Mouse (Mus musculus) lung, postnatal 25 days (tissue): ENCODE measurements at regions not wholly inside any gene's neighbourhood (a gene's known extent, or its start where the extent isn't known, plus 50 kb on each side); places are given as distances from the start of the nearest gene placed in this dataset.
"Not testable (repeated sequence)": the region's sequence is repeated elsewhere in the genome, so short reads cannot be mapped to it uniquely, and the experiment has no call there.

Experiments used
- DNase-seq: peaks from one replicate; pipeline ENCODE4 v3.0.0; 2022; ENCODE audit warnings: low spot score

DNA sequence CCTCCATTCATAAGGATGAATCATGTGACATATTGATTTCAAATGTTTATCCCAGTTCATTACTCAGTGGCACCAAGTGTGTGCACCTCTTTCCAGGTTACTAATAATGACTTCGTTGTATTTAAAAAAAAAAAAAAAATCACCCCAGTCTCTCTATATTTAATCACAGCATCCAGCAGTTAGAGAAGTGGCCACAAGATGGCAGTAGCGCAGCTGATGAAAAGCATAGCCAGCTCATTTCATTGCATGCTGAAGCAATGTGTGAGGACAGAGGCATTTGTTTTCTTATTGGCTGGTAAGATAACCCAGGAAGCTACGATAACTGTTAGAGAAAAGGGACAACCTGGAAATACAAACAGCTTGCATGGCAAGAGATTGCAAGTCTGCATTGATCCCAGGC is 626.2 kb upstream of the Olfr1507 start:
- DNase-seq: not testable (repeated sequence)

DNA sequence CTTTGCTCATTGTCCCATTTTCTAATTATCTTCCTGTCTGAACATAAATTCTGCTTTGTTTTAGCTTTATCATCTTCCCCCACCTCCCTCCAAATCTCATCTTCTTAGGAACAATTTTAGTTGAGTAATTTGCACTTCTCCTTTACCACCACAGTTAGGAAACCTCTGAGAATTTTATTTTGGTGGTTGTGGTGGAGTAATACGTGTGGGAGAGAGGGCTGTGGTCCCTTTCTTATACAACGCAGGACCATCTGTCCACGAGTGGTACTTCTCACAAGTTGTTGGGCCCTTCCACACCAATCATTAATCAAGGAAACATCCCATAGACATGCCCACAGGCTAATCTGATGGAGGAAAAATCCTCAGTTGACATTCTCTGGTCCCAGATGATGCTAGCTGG is 614.2 kb upstream of the Olfr1507 start:
- DNase-seq: not testable (repeated sequence)

DNA sequence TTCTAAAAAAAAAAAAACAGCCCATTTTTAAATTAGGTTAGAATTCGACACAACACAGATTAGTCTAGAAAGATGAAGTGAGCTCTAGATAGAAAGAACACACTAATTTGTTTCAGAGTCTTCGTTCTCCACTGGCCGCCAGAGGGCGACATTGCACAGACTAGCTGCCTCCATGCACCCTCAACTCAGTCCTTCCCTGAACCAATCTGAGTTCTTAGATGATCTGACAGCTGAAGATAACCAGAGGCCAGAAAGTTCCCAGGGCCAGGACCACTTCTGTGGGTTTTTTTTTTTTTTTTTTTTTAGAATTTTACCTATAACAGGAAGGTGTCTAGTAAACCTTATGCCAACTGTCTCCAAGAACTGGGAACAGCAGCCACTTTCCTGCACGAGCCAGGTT is 605.8 kb upstream of the Olfr1507 start:
- DNase-seq: not testable (repeated sequence)

GRCm38 (mm10) chr14:53090921-53091320 is 595.4 kb upstream of the Olfr1507 start:
- not testable (repeated sequence) for DNase-seq

GRCm38 (mm10) chr14:53081853-53082252 is 586.3 kb upstream of the Olfr1507 start:
- not testable (repeated sequence) for DNase-seq

DNA sequence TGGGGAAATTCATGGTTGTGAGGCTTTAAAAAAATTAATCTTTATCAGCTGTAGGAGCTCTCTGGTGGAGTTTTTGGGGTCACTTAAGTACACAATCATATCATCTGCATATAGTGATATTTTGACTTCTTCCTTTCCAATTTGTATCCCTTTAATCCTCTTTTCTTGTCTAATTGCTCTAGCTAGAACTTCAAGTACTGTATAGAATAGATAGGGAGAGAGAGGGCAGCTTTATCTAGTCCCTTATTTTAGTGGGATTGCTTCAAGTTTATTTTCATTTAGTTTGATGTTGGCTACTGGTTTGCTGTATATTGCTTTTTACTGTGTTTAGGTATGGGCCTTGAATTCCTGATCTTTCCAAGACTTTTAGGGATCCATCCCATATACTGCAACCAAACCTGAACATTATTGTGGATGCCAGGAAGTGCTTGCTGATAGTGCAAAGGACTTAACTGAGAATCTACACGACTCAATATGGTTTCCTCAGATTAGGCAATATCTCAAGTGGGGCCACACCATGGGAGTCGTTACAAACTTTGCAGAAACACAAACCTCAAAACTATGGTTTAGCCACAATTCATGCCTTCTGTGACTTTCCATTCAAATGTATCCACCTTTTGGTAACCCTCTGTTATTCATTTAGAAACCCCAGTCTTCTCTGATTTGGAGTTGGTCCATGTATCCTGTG is 585.6 kb upstream of the Olfr1507 start:
- DNase-seq: not testable (repeated sequence)

- not testable (repeated sequence) for DNase-seq
Observed at GRCm38 (mm10) chr14:53080556-53080955, 585.0 kb upstream of the Olfr1507 start.

DNA sequence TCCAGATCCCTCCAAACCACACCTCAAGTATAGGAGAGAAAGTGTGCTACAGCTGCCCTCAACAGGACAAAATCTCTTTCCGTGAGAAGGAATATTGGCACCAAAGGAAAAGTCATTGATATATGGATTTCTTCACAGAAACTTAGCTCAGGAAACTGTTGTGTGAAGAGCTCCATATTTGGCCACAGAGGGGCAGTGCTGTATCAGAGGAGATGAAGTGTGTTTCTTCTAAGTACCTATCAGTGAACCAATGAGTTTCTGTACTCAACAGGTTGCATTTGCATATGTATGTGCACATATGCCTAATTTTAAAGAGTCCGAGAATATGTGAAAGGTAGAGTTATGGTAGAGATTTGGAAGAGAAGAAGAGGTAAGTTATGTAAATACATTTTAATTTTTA is 580.4 kb upstream of the Olfr1507 start:
- not testable (repeated sequence) for DNase-seq

- DNase-seq: not testable (repeated sequence)
Observed at GRCm38 (mm10) chr14:53073126-53073525, 577.6 kb upstream of the Olfr1507 start.

DNA sequence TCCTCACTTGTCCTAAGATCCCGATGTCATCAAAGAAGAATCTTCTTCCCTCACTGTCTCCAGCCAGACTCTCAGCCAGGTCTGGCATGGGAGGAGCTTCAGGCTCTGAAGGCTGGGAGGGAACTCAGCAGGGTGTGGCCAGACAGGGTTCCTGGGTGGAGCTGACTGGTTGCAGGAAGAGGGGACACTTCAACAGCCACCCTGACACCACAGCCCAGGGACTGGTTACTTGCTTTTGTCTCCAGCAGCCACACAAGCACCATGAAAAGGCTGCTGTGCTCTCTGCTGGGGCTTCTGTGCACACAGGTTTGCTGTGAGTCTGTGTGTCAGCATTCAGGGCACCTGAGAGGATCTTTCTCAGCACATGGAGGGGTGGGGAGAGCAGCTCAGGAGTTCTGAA is 577.0 kb upstream of the Olfr1507 start:
- DNase-seq: not testable (repeated sequence)

GRCm38 (mm10) chr14:53054439-53054838 is 558.9 kb upstream of the Olfr1507 start:
- not testable (repeated sequence) for DNase-seq

DNA sequence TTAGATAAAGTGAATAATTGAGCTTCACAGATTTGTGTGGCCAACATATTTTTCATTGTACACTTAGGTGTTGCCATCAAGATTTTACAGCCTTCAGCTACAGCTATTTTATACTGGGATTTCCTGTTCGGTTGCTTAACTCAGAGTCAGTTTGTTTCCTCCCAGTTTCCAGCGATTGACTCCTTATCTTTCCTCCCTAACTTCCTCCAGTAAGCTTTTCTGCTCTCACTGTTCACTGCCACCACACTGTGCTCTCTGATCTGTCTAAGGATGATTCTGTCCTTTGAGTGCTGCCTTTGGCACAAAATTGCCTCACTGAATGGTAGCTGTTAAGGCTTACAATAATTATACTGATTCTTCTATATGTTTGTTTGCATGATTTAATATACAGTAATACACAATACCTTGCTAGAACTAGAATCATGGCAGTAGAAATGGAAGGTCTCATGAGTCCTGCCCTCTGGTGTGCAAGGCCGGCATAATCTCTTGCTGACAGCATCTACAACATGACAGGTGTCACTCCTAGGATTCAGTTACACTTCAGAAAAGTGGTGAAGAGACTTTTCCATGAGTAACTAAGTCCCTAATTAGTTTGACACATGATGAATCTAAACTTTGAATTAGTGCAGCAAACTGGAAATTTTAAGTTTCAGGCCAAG is 558.0 kb upstream of the Olfr1507 start:
- DNase-seq: not testable (repeated sequence)

DNA sequence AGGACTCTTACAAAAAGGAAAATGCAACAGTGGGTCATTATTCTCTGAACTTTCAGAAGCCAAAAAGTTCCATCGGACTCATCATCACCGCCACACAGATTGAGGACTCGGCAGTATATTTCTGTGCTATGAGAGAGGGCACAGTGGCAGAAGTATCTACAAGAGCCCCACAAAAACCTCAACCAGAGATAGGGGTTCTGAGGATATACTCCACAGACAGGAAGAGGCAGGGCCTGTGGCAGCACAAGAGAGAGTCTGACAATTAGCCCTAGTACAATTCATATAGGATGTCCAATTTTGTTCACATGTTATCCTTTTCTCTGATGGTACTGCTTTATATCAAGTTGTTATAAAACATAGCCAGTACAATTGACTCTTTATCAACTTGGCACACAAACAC is 552.1 kb upstream of the Olfr1507 start:
- DNase-seq: not testable (repeated sequence)

- DNase-seq: not testable (repeated sequence)
Observed at GRCm38 (mm10) chr14:53046975-53047374, 551.4 kb upstream of the Olfr1507 start.

DNA sequence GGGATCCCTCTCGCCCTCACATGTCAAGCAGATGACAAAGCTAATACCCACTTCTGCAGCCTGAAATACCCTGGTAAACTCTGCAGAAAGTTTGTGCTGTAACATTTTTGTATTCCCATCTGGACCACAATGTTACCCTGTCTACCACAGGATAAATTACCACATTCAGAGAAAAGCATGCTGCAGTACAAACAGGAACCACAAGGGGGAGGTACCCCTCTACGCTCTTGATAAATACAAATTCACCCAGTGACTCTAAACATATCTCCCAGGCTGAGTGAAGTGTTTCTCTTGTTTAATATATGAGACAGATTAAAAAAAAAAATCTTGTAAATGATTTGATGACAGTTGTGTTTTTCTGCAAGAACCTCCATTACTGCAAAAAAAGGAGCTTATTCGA is 549.8 kb upstream of the Olfr1507 start:
- DNase-seq: not testable (repeated sequence)

DNA sequence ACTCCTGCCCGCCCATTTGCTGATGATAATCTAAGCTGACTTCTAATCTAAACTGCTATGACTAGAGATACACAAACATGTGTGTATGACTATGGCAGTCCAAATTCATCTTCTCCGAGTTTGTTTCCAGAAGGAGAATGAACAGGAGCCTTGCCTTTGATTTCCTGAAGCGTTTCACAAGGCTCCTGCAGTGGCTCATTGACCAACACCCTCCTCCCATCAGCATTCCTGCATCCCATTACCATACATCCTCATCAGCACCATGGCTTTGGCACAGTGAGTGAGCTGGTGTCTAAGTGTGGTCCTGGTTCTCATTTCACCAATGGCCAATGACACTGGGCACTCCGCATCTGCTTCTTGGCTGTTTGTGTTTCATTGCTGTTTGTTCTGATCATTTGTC is 548.6 kb upstream of the Olfr1507 start:
- DNase-seq: not testable (repeated sequence)

DNA sequence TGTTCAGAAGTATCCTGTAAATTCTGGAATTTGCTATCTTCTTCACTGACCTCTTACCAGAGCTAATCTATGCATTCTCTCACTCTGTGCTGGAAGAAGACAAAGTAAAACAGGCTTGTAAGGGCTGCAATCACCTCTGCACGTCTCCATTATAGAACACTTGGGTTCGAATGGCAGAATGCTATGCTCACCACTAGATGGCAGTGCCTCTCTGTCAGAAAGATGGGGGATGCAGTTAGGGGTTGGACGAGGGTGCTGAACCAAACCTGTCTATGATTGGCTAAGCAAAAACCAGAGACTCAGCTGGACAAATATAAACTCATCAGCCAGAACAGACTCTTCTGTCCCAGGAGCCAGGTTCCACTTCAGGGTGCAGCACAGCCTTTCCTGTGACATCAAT is 546.5 kb upstream of the Olfr1507 start:
- DNase-seq: not testable (repeated sequence)

DNA sequence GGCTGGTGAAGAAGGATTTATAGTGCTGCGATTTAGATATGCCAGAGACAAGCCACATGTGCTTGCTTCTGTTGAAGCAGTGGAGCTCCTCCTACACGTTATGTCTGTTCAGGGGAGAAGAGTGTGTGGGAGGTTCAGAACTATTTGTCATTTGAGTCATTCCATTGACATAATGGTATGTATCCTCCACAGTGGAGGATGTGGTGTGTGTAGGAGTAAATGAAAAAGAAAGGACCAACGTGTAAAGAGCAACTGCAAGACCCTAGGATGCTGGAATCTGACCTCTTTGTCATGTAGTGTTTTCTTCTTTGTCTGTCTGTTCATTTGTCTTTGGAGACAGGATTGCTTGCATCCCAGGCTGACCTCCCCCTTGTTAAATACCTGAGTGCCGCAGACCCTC is 543.9 kb upstream of the Olfr1507 start:
- not testable (repeated sequence) for DNase-seq

GRCm38 (mm10) chr14:53034940-53035339 is 539.4 kb upstream of the Olfr1507 start:
- DNase-seq: not testable (repeated sequence)

DNA sequence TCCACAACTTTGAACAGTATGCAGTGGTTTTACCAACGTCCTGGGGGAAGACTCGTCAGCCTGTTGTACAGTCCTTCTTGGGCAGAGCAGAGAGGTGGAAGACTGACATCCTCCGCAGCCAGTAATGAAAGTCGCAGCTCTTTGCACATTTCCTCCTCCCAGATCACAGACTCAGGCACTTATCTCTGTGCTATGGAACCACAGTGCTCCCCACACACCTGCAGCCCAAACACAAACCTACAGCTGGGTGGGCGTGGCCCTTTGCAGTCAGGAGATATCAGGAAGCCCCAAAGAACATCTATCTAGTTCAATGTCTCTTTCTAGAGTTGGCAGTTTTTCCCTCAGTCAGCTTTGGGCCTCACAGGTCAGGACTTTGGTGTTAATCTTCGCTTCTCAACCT is 537.7 kb upstream of the Olfr1507 start:
- DNase-seq: not testable (repeated sequence)

DNA sequence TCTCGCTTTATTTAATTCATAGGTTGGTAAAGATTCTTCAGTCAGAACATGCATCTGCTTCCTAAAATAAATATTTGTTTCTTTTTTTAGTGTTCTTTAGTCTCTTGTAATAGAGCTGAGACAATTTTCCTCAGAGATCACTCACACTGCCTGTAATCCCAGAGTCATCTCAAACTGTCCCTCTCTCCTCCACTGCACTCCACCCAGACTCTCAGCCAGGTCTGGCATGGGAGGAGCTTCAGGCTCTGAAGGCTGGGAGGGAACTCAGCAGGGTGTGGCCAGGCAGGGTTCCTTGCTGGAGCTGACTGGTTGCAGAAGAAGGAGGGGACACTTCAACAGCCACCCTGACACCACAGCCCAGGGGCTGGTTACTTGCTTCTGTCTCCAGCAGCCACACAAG is 536.9 kb upstream of the Olfr1507 start:
- not testable (repeated sequence) for DNase-seq

- DNase-seq: not testable (repeated sequence)
Observed at GRCm38 (mm10) chr14:53030227-53030626, 534.7 kb upstream of the Olfr1507 start.

DNA sequence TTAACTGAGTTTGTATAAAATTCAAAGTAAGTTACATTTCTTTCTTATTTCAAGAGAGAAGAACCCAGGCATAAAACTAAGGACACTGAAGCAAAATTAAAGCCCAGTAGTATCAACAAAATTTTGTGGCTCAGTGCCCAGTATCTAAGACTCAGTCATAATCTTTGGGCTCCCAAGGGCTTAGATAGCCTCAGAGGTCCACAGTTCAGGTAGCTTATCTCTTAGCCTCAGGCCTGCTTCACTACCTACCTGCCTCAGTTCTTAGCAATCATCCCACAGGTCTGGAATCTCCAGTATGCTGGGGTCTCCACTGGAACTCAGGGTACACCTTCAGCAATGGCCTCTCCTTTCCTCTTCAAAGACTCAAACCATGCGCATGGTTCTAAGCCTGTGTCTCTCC is 531.4 kb upstream of the Olfr1507 start:
- not testable (repeated sequence) for DNase-seq
